Mouse (Mus musculus) midbrain, embryonic 16.5 days (tissue): Measurements from ENCODE around the gene Nsf. TPM values are rescaled to one million over a fixed set of nuclear protein-coding genes. Genes with fewer than 3 reads are reported as not detected.

ENCODE experiments used
- ATAC-seq: fragments of 200-750 bp; cut with Nextera tagmentation; 2 replicates; pipeline ENCODE4 v1.8.0; 2017; ENCODE audit warnings: moderate TSS enrichment
- H3K27ac ChIP-seq: fragments of 300-500 bp; sonication (generic); 2 replicates; pipeline ENCODE4 v1.5.1; 2014; ENCODE audit warnings: mild to moderate bottlenecking, low read length, mixed read lengths
- H3K27me3 ChIP-seq: fragments of 300-500 bp; sonication (generic); 2 replicates; pipeline ENCODE4 v1.6.1; 2014; ENCODE audit warnings: low read depth, low read length, mixed read lengths; ENCODE audit not compliant: control insufficient read depth, insufficient read depth
- H3K36me3 ChIP-seq: fragments of 300-500 bp; sonication (generic); 2 replicates; pipeline ENCODE4 v1.6.1; 2014; ENCODE audit warnings: mild to moderate bottlenecking, low read length, moderate library complexity, mixed read lengths; ENCODE audit not compliant: control insufficient read depth, insufficient read depth
- H3K4me1 ChIP-seq: fragments of 300-500 bp; sonication (generic); 2 replicates; pipeline ENCODE4 v1.6.1; 2014; ENCODE audit warnings: mild to moderate bottlenecking, low read length, mixed read lengths; ENCODE audit not compliant: control insufficient read depth, insufficient read depth
- H3K4me2 ChIP-seq: fragments of 300-500 bp; sonication (generic); 2 replicates; pipeline ENCODE4 v1.6.1; 2014; ENCODE audit warnings: mild to moderate bottlenecking, low read length, mixed read lengths
- H3K4me3 ChIP-seq: fragments of 300-500 bp; sonication (generic); 2 replicates; pipeline ENCODE4 v1.5.1; 2014; ENCODE audit warnings: low read depth, mild to moderate bottlenecking, low read length, moderate library complexity, mixed read lengths
- H3K9ac ChIP-seq: fragments of 300-500 bp; sonication (generic); 2 replicates; pipeline ENCODE4 v1.6.1; 2014; ENCODE audit warnings: low read depth, low read length, mixed read lengths
- H3K9me3 ChIP-seq: fragments of 300-500 bp; sonication (generic); replicated peaks from 2 replicates; pipeline ENCODE4 v1.6.1; 2014; ENCODE audit warnings: mild to moderate bottlenecking, low read length, mixed read lengths; ENCODE audit not compliant: control insufficient read depth, poor library complexity, severe bottlenecking
- WGBS: fragments of 180-500 bp; shearing (Covaris S2); extraction: QIAGEN DNeasy Blood & Tissue Kit; methylation state at CpG from one replicate; pipeline ENCODE4 v1.1.7; 2014; 5-methylcytosine and 5-hydroxymethylcytosine counted together
- polyA plus RNA-seq: library from polyadenylated mRNA; unstranded; fragments of >200 nt; fragmentation: Nextera tagmentation; extraction: Ambion mirVana; gene quantifications from 2 replicates; pipeline ENCODE4 v1.2.1, GENCODE M21; 2015

Nsf gene
- polyA plus RNA-seq, 1 experiment from 2014 or later = 248 TPM

- Histone ChIP-seq H3K9ac (peak overlapping the region; percentile 64), H3K27me3 (peaks cover 28% of the 10 kb centered on the region), H3K27ac (peak overlapping the region; percentile 70), H3K4me2 (peak overlapping the region; percentile 84), H3K4me3 (peak overlapping the region; percentile 51), H3K36me3 (no peaks in the 10 kb centered on the region), H3K4me1 (peaks cover 37% of the 10 kb centered on the region), H3K9me3 (no peaks in the 10 kb centered on the region)
- ATAC-seq = no peak
- WGBS = 3% methylated on average over 23 of the region's 23 CpGs
Measured at GRCm38 (mm10) chr11:103772505-103773386, 181.1 kb downstream of the Nsf start.

Other genes with a start within 250 kb of the Nsf start
- 0.92 and 1.1 TPM in 2 replicates for gene Wnt9b, start 204.2 kb downstream of the Nsf start, polyA plus RNA-seq
- 18.8 and 21.2 TPM in 2 replicates for gene Wnt3, start 179.9 kb downstream of the Nsf start, polyA plus RNA-seq
- 247 TPM in 2 replicates for gene Arf2, start 12.7 kb upstream of the Nsf start, polyA plus RNA-seq
- 8.1 and 9.3 TPM in 2 replicates for gene Crhr1, start 178.8 kb upstream of the Nsf start, polyA plus RNA-seq
- gene Sppl2c, start 232.3 kb upstream of the Nsf start, polyA plus RNA-seq = not detected in 2 replicates